Mouse (Mus musculus): ENCODE data around the gene Atp10a. TPM values are rescaled to one million over a fixed set of nuclear protein-coding genes. Genes with fewer than 3 reads are reported as not detected.

Atp10a gene
- polyA plus RNA-seq, 1 experiment: 9.9 TPM

GRCm38 (mm10) chr7:58660046-58660445 lies 4.1 kb downstream of the Atp10a start:
- peaks cover 15% of the 10 kb centered on the region for H3K9me3 ChIP-seq (replicated peaks; ENCODE audit: control insufficient read depth, insufficient read depth, low read length, poor library complexity, severe bottlenecking)
- H3K4me3 ChIP-seq (ENCODE audit: low read depth, low read length): no peak overlapping the region
- no peak overlapping the region for H3K9ac ChIP-seq (ENCODE audit: low read depth, poor library complexity, severe bottlenecking)
- peaks cover 4% of the 10 kb centered on the region; the same call in 1 of the 2 replicates for H3K27me3 ChIP-seq (ENCODE audit: control insufficient read depth, insufficient read depth, low read length, poor library complexity, severe bottlenecking)
- TF ChIP-seq EP300 (IDR thresholded peaks at IDR 0.05; ENCODE audit: insufficient read depth, low read depth, low read length) (no peak), CTCF (IDR thresholded peaks at IDR 0.05; ENCODE audit: low read depth, low read length) (no peak), POLR2A (IDR thresholded peaks at IDR 0.05; ENCODE audit: insufficient read depth, low read length) (no peak)
- no peaks in the 10 kb centered on the region for H3K4me1 ChIP-seq (ENCODE audit: control insufficient read depth, insufficient read depth, low read length)
- H3K27ac ChIP-seq (ENCODE audit: insufficient read depth, low read length): no peak overlapping the region
- no peaks in the 10 kb centered on the region for H3K36me3 ChIP-seq (ENCODE audit: control insufficient read depth, insufficient read depth, low read length, poor library complexity, severe bottlenecking)

DNA sequence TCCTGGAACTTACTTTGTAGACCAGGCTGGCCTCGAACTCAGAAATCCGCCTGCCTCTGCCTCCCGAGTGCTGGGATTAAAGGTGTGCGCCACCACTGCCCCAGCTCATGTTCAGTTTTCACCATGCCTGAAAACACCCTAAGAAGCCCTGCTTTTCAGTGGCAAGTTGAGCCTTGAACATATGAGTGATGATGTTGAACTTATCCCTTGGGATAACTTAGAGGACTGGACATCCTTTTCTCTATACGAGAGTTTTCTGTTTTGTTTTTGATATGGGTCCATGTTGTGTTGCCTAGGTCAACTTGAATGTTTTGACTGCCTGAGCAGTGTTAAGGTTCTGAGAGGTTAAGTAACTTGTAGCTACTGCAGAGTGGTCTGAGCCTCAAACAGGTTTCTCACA lies 4.7 kb downstream of the Atp10a start:
- Histone ChIP-seq H3K4me1 (ENCODE audit: control insufficient read depth, insufficient read depth, low read length) (no peaks in the 10 kb centered on the region), H3K4me3 (ENCODE audit: low read depth, low read length) (no peak overlapping the region), H3K9ac (ENCODE audit: low read depth, poor library complexity, severe bottlenecking) (no peak overlapping the region), H3K27me3 (ENCODE audit: control insufficient read depth, insufficient read depth, low read length, poor library complexity, severe bottlenecking) (peaks cover 4% of the 10 kb centered on the region; the same call in 1 of the 2 replicates), H3K9me3 (replicated peaks; ENCODE audit: control insufficient read depth, insufficient read depth, low read length, poor library complexity, severe bottlenecking) (peaks cover 15% of the 10 kb centered on the region), H3K36me3 (ENCODE audit: control insufficient read depth, insufficient read depth, low read length, poor library complexity, severe bottlenecking) (no peaks in the 10 kb centered on the region), H3K27ac (ENCODE audit: insufficient read depth, low read length) (no peak overlapping the region)
- TF ChIP-seq EP300 (IDR thresholded peaks at IDR 0.05; ENCODE audit: insufficient read depth, low read depth, low read length) (no peak), CTCF (IDR thresholded peaks at IDR 0.05; ENCODE audit: low read depth, low read length) (no peak), POLR2A (IDR thresholded peaks at IDR 0.05; ENCODE audit: insufficient read depth, low read length) (no peak)

GRCm38 (mm10) chr7:58661076-58661475 lies 5.1 kb downstream of the Atp10a start:
- no peak overlapping the region for H3K4me3 ChIP-seq (ENCODE audit: low read depth, low read length)
- no peak overlapping the region for H3K27ac ChIP-seq (ENCODE audit: insufficient read depth, low read length)
- TF ChIP-seq CTCF (IDR thresholded peaks at IDR 0.05; ENCODE audit: low read depth, low read length) (no peak), POLR2A (IDR thresholded peaks at IDR 0.05; ENCODE audit: insufficient read depth, low read length) (no peak), EP300 (IDR thresholded peaks at IDR 0.05; ENCODE audit: insufficient read depth, low read depth, low read length) (no peak)
- no peak overlapping the region for H3K9ac ChIP-seq (ENCODE audit: low read depth, poor library complexity, severe bottlenecking)
- no peaks in the 10 kb centered on the region for H3K4me1 ChIP-seq (ENCODE audit: control insufficient read depth, insufficient read depth, low read length)
- no peaks in the 10 kb centered on the region for H3K36me3 ChIP-seq (ENCODE audit: control insufficient read depth, insufficient read depth, low read length, poor library complexity, severe bottlenecking)
- peaks cover 4% of the 10 kb centered on the region; the same call in 1 of the 2 replicates for H3K27me3 ChIP-seq (ENCODE audit: control insufficient read depth, insufficient read depth, low read length, poor library complexity, severe bottlenecking)
- peaks cover 15% of the 10 kb centered on the region for H3K9me3 ChIP-seq (replicated peaks; ENCODE audit: control insufficient read depth, insufficient read depth, low read length, poor library complexity, severe bottlenecking)

GRCm38 (mm10) chr7:58668617-58669016 lies 12.7 kb downstream of the Atp10a start:
- Histone ChIP-seq H3K9me3 (replicated peaks; ENCODE audit: control insufficient read depth, insufficient read depth, low read length, poor library complexity, severe bottlenecking) (no peaks in the 10 kb centered on the region), H3K9ac (ENCODE audit: low read depth, poor library complexity, severe bottlenecking) (no peak overlapping the region), H3K36me3 (ENCODE audit: control insufficient read depth, insufficient read depth, low read length, poor library complexity, severe bottlenecking) (no peaks in the 10 kb centered on the region), H3K27ac (ENCODE audit: insufficient read depth, low read length) (peak overlapping the region; percentile 100), H3K27me3 (ENCODE audit: control insufficient read depth, insufficient read depth, low read length, poor library complexity, severe bottlenecking) (no peaks in the 10 kb centered on the region), H3K4me1 (ENCODE audit: control insufficient read depth, insufficient read depth, low read length) (peaks cover 4% of the 10 kb centered on the region), H3K4me3 (ENCODE audit: low read depth, low read length) (no peak overlapping the region)
- 0 out of 2 replicates have a peak, but pooled peaks have one; percentile 50 for TF ChIP-seq EP300 (IDR thresholded peaks at IDR 0.05; ENCODE audit: insufficient read depth, low read depth, low read length)
- no peak for TF ChIP-seq POLR2A (IDR thresholded peaks at IDR 0.05; ENCODE audit: insufficient read depth, low read length)

- Histone ChIP-seq H3K9me3 (replicated peaks; ENCODE audit: control insufficient read depth, insufficient read depth, low read length, poor library complexity, severe bottlenecking) (no peaks in the 10 kb centered on the region), H3K36me3 (ENCODE audit: control insufficient read depth, insufficient read depth, low read length, poor library complexity, severe bottlenecking) (no peaks in the 10 kb centered on the region), H3K27me3 (ENCODE audit: control insufficient read depth, insufficient read depth, low read length, poor library complexity, severe bottlenecking) (no peaks in the 10 kb centered on the region), H3K4me3 (ENCODE audit: low read depth, low read length) (no peak overlapping the region), H3K9ac (ENCODE audit: low read depth, poor library complexity, severe bottlenecking) (no peak overlapping the region), H3K27ac (ENCODE audit: insufficient read depth, low read length) (no peak overlapping the region), H3K4me1 (ENCODE audit: control insufficient read depth, insufficient read depth, low read length) (no peaks in the 10 kb centered on the region)
- TF ChIP-seq EP300 (IDR thresholded peaks at IDR 0.05; ENCODE audit: insufficient read depth, low read depth, low read length): no peak
- TF ChIP-seq POLR2A (IDR thresholded peaks at IDR 0.05; ENCODE audit: insufficient read depth, low read length): no peak
Observed at GRCm38 (mm10) chr7:58676075-58676474, 20.1 kb downstream of the Atp10a start.

DNA sequence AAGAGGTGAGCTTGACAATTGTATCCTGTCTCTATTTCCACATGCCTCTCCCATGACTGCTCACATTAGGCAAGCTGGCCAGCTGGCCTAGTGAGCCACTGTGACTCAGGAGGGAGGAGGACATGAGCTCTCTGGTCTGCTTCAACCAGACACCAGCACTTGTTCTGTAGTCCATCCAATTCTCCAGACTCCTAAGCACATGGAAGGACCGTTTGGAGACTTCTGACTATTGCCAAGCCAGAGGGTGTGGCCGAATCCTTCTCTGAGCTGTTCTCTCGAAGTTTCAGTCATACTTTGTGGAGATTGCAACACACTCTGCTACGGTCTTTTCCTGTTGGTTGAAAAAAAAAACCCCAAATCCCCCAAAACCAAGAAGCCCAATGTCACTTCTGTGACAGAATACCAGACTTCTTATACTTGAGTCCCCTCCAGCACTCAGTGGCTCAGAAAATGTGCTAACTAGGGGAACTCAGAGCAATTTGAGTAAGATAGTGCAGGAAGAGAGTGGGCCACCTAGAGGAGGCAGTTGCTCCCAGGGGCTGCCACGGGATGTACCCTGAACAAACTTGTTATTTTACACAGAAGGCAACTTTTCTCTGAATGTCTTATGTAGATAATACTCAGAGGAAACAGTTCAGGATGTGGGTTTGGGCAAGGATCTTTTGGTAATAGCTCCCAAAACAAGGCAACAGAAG lies 21.3 kb downstream of the Atp10a start:
- Histone ChIP-seq H3K9ac (ENCODE audit: low read depth, poor library complexity, severe bottlenecking) (no peak overlapping the region), H3K9me3 (replicated peaks; ENCODE audit: control insufficient read depth, insufficient read depth, low read length, poor library complexity, severe bottlenecking) (no peaks in the 10 kb centered on the region), H3K36me3 (ENCODE audit: control insufficient read depth, insufficient read depth, low read length, poor library complexity, severe bottlenecking) (no peaks in the 10 kb centered on the region), H3K27me3 (ENCODE audit: control insufficient read depth, insufficient read depth, low read length, poor library complexity, severe bottlenecking) (no peaks in the 10 kb centered on the region), H3K27ac (ENCODE audit: insufficient read depth, low read length) (no peak overlapping the region), H3K4me3 (ENCODE audit: low read depth, low read length) (no peak overlapping the region), H3K4me1 (ENCODE audit: control insufficient read depth, insufficient read depth, low read length) (no peaks in the 10 kb centered on the region)
- TF ChIP-seq POLR2A (IDR thresholded peaks at IDR 0.05; ENCODE audit: insufficient read depth, low read length) (no peak), EP300 (IDR thresholded peaks at IDR 0.05; ENCODE audit: insufficient read depth, low read depth, low read length) (no peak), CTCF (IDR thresholded peaks at IDR 0.05; ENCODE audit: low read depth, low read length) (no peak)

All from ES-Bruce4 (cell line).